Mouse (Mus musculus) right cerebral cortex, postnatal 14 days (tissue): ENCODE data around the gene Pfdn6.
"Not testable (repeated sequence)": the region's sequence is repeated elsewhere in the genome, so short reads cannot be mapped to it uniquely, and the experiment has no call there.

Source experiments
- DNase-seq: peaks from one replicate; pipeline ENCODE4 v3.0.0; 2022

Pfdn6 gene

DNA sequence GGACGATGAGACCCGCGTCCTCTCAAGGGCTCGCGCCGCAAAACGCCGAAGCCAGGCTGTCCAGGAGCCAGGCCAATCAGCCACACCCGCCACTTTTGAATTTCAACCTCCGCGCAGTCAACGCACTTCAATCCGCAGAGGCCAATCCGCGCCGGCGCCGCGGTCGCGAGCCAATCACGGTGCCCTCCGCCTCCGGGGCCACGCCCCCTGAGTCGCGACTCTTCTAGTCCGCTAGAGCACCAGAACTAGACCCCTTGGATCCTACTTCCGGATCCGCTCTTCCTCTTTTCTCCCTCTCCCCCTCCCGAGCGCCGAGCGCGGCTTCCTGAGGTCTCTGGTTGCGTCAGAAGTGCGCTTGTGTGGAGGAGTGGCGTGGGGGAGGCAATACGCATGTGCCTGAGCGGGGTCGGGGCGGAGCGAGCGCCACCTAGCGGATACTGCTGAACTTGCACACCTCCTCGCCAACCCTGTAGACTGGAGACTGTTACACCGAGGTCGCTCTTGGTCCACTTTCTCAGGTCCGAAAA lies 49.5 kb downstream of the Pfdn6 start, which contains the start of gene Kifc1:
Gene Kifc1 (minus strand): TSS at position 129 of the 527 bp plus-strand sequence.
- DNase-seq: peak; percentile 100

DNA sequence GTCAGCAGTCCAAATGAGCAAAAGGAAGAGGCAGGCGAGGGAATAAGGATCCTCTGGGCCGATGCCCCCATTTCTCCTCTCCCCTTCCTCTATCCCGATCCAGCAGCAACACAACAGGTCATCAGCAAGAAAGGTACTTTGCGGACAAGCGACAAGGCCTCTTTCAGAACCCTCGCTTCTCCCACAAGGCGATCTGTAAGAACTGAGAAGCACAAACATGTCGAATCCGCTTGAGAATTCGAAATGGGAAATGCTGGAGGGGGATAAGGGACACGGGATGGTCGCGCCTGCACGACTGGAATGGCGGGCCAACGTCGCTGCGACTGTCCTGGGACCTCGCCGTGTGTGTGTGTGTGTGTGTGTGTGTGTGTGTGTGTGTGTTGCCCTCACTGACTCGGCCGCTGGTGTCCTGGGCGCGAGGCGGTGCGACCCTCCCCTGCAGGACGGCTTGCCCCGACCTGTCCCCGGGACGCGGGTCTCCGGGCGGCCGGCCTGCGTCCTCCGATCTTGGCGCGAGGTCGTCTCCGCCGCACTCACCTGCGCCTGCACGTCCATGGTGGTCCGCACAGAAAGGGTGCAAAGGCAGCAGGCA lies 50.1 kb downstream of the Pfdn6 start:
- DNase-seq: not testable (repeated sequence)
